Mouse (Mus musculus) midbrain, postnatal 0 days (tissue): ENCODE data around the gene Ust. TPM values are rescaled to one million over a fixed set of nuclear protein-coding genes. Genes with fewer than 3 reads are reported as not detected.

Experiments
- ATAC-seq: fragments of 200-750 bp; cut with Nextera tagmentation; 2 replicates; pipeline ENCODE4 v1.8.0; 2017; ENCODE audit warnings: moderate number of reproducible peaks, mild to moderate bottlenecking, moderate TSS enrichment, moderate library complexity; ENCODE audit not compliant: low FRiP score
- DNase-seq: peaks from one replicate; pipeline ENCODE4 v3.0.0-alpha.2; 2015; ENCODE audit warnings: low spot score
- H3K27ac ChIP-seq: fragments of 300-500 bp; sonication (generic); 2 replicates; pipeline ENCODE4 v1.5.1; 2014; ENCODE audit warnings: low read depth, mild to moderate bottlenecking, low read length, mixed read lengths
- H3K27me3 ChIP-seq: fragments of 300-500 bp; sonication (generic); 2 replicates; pipeline ENCODE4 v1.6.1; 2014; ENCODE audit warnings: low read length, control low read depth, mixed read lengths; ENCODE audit not compliant: insufficient read depth
- H3K36me3 ChIP-seq: fragments of 300-500 bp; sonication (generic); 2 replicates; pipeline ENCODE4 v1.6.1; 2014; ENCODE audit warnings: low read length, control low read depth, mixed read lengths; ENCODE audit not compliant: insufficient read depth
- H3K4me1 ChIP-seq: fragments of 300-500 bp; sonication (generic); 2 replicates; pipeline ENCODE4 v1.6.1; 2014; ENCODE audit warnings: mild to moderate bottlenecking, control low read depth, antibody characterized with exemption, low read length, mixed read lengths; ENCODE audit not compliant: insufficient read depth
- H3K4me2 ChIP-seq: fragments of 300-500 bp; sonication (generic); 2 replicates; pipeline ENCODE4 v1.6.1; 2014; ENCODE audit warnings: low read depth, mild to moderate bottlenecking, low read length, mixed read lengths; ENCODE audit not compliant: poor library complexity, severe bottlenecking
- H3K4me3 ChIP-seq: fragments of 300-500 bp; sonication (generic); 2 replicates; pipeline ENCODE4 v1.5.1; 2014; ENCODE audit warnings: low read depth, mild to moderate bottlenecking, low read length, moderate library complexity
- H3K9ac ChIP-seq: fragments of 300-500 bp; sonication (generic); replicated peaks from 2 replicates; pipeline ENCODE4 v1.6.1; 2014; ENCODE audit warnings: mild to moderate bottlenecking, low read length, moderate library complexity, mixed read lengths; ENCODE audit not compliant: poor library complexity, severe bottlenecking
- H3K9me3 ChIP-seq: fragments of 300-500 bp; sonication (generic); 2 replicates; pipeline ENCODE4 v1.6.1; 2016; ENCODE audit warnings: low read length, control low read depth
- CTCF ChIP-seq: IDR thresholded peaks from 2 replicates; pipeline ENCODE4 v1.5.1; 2016; ENCODE audit warnings: antibody characterized with exemption, mild to moderate bottlenecking
- WGBS: fragments of 180-500 bp; shearing (Covaris S2); extraction: QIAGEN DNeasy Blood & Tissue Kit; methylation state at CpG from one replicate; pipeline ENCODE4 v1.1.7; 2014; 5-methylcytosine and 5-hydroxymethylcytosine counted together
- polyA plus RNA-seq: library from polyadenylated mRNA; unstranded; fragments of >200 nt; fragmentation: Nextera tagmentation; extraction: Ambion mirVana; gene quantifications from 2 replicates; pipeline ENCODE4 v1.2.1, GENCODE M21; 2015
- total RNA-seq: library from RNA; depleted of rRNA; stranded (reverse); fragments of >200 nt; gene quantifications from 2 replicates; pipeline ENCODE4 v1.2.3, GENCODE M21; 2014

The Ust gene
- total and polyA plus RNA-seq, 2 experiments from 2014 or later: 5.0 to 8.1 TPM

DNA sequence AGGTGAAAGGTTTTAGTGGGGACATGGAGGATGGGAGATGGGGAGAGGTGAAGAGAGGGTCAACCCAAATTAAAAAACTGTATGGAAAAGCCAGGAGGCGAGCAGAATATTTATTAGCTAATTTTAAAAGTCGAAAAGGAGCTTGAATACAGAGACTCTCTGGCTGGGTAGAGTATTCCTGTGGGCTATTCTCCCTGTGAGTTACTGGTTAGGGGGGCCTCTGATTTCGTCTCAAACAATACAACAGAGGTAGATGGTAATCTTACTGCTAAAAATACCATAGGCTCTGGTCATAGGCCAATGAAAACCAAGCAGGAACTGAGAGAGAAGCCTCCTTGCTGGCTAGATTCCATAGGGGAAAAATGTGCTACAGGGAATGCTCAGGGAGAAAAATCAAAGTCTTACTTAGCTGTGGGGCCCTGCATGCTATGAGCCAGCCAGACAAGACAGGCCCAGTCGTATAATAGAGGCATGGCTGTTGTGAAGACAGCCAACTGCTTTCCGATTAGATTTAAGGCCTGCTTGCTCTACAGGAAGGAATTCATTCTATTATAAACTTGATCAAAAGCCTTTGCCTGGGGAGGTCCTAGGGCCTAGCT lies 23.0 kb downstream of the Ust start:
- no peak overlapping the region for H3K4me3 ChIP-seq
- no peak for TF ChIP-seq CTCF

DNA sequence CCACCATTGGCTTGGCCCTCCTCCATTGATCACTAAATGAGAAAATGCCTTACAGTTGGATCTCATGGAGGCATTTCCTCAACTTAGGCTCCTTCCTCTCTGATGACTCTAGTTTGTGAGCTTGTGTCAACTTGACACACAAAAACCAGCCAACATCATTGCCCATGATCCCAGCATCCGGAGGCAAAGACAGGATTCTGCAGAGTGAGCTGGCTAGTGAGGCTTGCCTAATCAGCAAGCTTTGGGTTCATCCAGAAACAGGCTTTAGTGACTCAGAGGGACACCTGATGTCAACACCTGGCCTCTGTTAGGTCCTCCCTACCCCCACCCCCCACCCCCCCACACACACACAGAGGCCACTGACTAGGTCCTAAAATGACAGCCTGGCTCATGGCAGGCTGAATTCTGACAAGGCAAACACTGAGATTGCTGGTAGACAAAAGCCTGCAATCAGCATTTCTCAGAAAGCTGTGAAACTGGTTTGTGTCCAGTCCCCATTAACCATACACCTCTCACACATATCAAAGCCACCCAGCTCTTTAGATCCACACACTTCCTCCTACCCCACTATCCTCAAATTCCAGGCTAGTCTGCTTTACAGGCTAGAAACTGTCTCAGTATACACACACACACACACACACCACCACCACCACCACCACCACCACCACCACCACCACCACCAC lies 26.6 kb downstream of the Ust start:
- no peak for ATAC-seq
- Histone ChIP-seq H3K27me3 (no peaks in the 10 kb centered on the region), H3K9me3 (no peaks in the 10 kb centered on the region), H3K9ac (no peak overlapping the region), H3K27ac (no peak overlapping the region), H3K4me3 (no peak overlapping the region), H3K36me3 (no peaks in the 10 kb centered on the region), H3K4me2 (no peak overlapping the region), H3K4me1 (no peaks in the 10 kb centered on the region)
- 94% methylated on average over 1 of the region's 1 CpGs for WGBS
- DNase-seq: no peak
- no peak for TF ChIP-seq CTCF

More for the DNA sequence above, 23.0 kb downstream of the Ust start:
- Histone ChIP-seq H3K36me3 (no peaks in the 10 kb centered on the region), H3K4me2 (no peak overlapping the region), H3K9me3 (no peaks in the 10 kb centered on the region), H3K27me3 (no peaks in the 10 kb centered on the region), H3K9ac (no peak overlapping the region), H3K27ac (no peak overlapping the region), H3K4me1 (no peaks in the 10 kb centered on the region)
- no peak for DNase-seq
- no peak for ATAC-seq
- 36% methylated on average over 5 of the region's 5 CpGs for WGBS

DNA sequence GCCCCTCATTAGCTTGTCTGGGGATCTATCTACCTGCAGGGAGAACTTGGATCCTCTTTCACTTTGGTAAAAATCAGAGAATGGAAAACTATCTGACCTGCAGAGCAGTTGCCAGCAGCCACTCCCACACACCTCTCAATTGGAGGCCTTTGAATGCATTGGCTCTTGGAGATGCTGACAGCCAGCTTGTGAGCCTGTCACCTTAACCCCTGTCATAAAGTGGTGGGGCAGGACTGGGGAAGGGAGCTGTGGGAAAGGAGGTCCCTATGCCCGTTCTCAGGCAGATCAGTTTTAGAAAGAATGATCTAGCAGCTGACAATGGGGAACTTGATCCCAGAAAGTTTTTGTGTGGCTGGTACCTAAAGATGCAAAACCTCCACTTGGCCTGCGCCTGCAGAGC lies 31.2 kb downstream of the Ust start:
- no peak for TF ChIP-seq CTCF

DNA sequence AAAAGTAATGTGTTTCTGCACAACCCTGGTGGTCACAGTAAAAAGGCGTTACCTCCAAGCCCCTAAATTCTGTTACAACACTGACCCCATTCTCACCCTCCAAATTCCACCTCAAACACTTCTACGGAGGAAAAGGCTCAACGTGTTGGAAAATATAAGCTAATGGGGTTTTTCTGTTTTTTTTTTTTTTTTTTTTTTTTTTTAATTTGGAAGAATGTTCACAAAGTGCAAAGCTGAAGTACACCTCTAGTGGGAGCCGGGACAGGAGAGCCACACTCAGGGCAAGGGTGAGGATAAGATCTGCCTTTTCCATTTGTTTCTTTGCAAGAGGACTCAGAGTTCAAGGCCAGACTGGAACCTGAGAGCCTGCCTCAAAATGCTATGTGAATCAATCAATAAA lies 34.1 kb downstream of the Ust start:
- Histone ChIP-seq H3K4me2 (no peak overlapping the region), H3K27me3 (no peaks in the 10 kb centered on the region), H3K4me1 (no peaks in the 10 kb centered on the region), H3K9me3 (no peaks in the 10 kb centered on the region), H3K4me3 (no peak overlapping the region), H3K9ac (no peak overlapping the region), H3K36me3 (no peaks in the 10 kb centered on the region), H3K27ac (no peak overlapping the region)
- ATAC-seq (no peak), DNase-seq (no peak)
- 89% methylated on average over 4 of the region's 4 CpGs for WGBS
- TF ChIP-seq CTCF: no peak; the same call in 1 of the 2 replicates

More for the DNA sequence above, 31.2 kb downstream of the Ust start:
- H3K36me3 ChIP-seq: no peaks in the 10 kb centered on the region
- WGBS: 69% methylated on average over 2 of the region's 2 CpGs
- ATAC-seq: no peak
- no peaks in the 10 kb centered on the region for H3K9me3 ChIP-seq
- no peak overlapping the region for H3K27ac ChIP-seq
- H3K4me1 ChIP-seq: no peaks in the 10 kb centered on the region
- no peak overlapping the region for H3K4me2 ChIP-seq
- H3K27me3 ChIP-seq: no peaks in the 10 kb centered on the region
- no peak overlapping the region for H3K4me3 ChIP-seq
- H3K9ac ChIP-seq: no peak overlapping the region
- DNase-seq: no peak

DNA sequence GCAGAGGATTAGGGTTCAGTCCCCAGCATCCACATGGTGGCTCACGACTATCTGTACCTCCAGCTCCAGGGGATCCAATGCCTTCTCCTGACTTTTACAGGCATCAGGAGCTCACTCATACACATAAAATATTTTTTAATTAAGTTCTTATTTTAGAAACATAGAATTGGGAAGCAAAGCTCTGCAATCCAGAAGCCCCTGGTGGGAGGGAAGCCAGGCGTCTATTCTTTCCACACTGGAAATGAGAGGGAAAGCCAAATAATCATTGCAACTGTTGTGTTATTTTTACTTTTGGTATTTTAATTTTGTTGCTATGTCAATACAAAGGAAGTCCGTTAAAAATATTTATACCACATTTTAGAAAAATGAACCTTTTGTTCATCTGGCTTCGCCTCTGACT lies 35.8 kb downstream of the Ust start:
- no peak for TF ChIP-seq CTCF
- Histone ChIP-seq H3K36me3 (no peaks in the 10 kb centered on the region), H3K4me3 (no peak overlapping the region), H3K27ac (no peak overlapping the region), H3K9ac (no peak overlapping the region), H3K4me2 (no peak overlapping the region), H3K4me1 (no peaks in the 10 kb centered on the region), H3K9me3 (no peaks in the 10 kb centered on the region), H3K27me3 (no peaks in the 10 kb centered on the region)
- WGBS: 91% methylated on average over 4 of the region's 4 CpGs
- DNase-seq (no peak), ATAC-seq (no peak)

DNA sequence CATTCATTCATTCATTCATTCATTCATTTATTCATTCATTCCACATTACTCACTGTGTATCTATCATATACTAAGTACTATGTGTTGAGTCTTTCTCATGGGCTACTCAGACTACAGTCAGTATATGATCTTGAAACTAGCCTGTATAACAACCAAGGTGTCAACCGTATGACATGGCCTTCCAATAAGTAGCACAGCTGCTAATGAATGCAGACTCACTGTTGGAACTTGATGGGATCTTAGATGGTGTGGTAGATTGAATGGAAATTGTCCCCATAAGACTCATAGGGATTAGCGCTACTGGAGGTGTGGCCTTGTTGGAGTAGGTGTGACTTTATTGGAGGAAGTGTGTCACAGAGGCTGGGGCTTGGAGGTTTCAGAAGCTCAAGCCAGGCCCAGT lies 38.8 kb downstream of the Ust start:
- Histone ChIP-seq H3K4me3 (no peak overlapping the region), H3K9ac (no peak overlapping the region), H3K9me3 (no peaks in the 10 kb centered on the region), H3K27ac (no peak overlapping the region), H3K4me2 (no peak overlapping the region), H3K36me3 (no peaks in the 10 kb centered on the region), H3K27me3 (no peaks in the 10 kb centered on the region), H3K4me1 (no peaks in the 10 kb centered on the region)
- TF ChIP-seq CTCF: no peak
- no peak for DNase-seq
- 94% methylated on average over 2 of the region's 2 CpGs for WGBS
- ATAC-seq: no peak
